Mouse (Mus musculus) adrenal gland, postnatal 10 days (tissue): Measurements from ENCODE around the gene Psmc1. TPM values are rescaled to one million over a fixed set of nuclear protein-coding genes. Genes with fewer than 3 reads are reported as not detected.

Experiments
- DNase-seq: peaks from one replicate; pipeline ENCODE4 v3.0.0; 2021; ENCODE audit warnings: mixed read lengths
- long read RNA-seq, 2 experiments: library from polyadenylated mRNA; stranded (forward); transcript quantifications; one replicate each; pipeline ENCODE4 v2.0.0; 2021
- total RNA-seq, 2 experiments: library from RNA; stranded (reverse); gene quantifications; 2 replicates each; pipeline ENCODE4 v1.2.3; 2021

Psmc1 gene
- 100 to 1,000 TPM; 167 to 169 TPM for total RNA-seq
- long read RNA-seq, experiment 1, transcript Psmc1-201 (11 exons, 1,591 nt), result major isoform, 144 of 195 reads
- long read RNA-seq, experiment 1, partial matches to known transcripts, result 36 of 195 reads
- long read RNA-seq, experiment 1, other reads (novel, unspliced or antisense), result 15 of 195 reads
- long read RNA-seq, experiment 2, transcript Psmc1-201 (11 exons, 1,591 nt), result major isoform, 129 of 172 reads
- long read RNA-seq, experiment 2, partial matches to known transcripts, result 29 of 172 reads
- long read RNA-seq, experiment 2, other reads (novel, unspliced or antisense), result 13 of 172 reads

- peak; percentile 85 for DNase-seq
Measured at GRCm38 (mm10) chr12:100109986-100110696, at the start of gene Psmc1. TSS of gene Psmc1 (plus strand) at chr12:100110154.

GRCm38 (mm10) chr12:100061071-100061470 lies 48.9 kb upstream of the Psmc1 start:
- DNase-seq, result no peak

- peak; percentile 24 for DNase-seq
Measured at GRCm38 (mm10) chr12:100061826-100062225, 48.1 kb upstream of the Psmc1 start.

GRCm38 (mm10) chr12:100062584-100062983 lies 47.4 kb upstream of the Psmc1 start:
- DNase-seq, result no peak

GRCm38 (mm10) chr12:100065109-100065508 lies 44.8 kb upstream of the Psmc1 start:
- no peak for DNase-seq

- DNase-seq, result no peak
Measured at GRCm38 (mm10) chr12:100067477-100067876, 42.5 kb upstream of the Psmc1 start.

- DNase-seq, result no peak
Measured at GRCm38 (mm10) chr12:100073201-100073672, 36.7 kb upstream of the Psmc1 start.

- no peak for DNase-seq
Measured at GRCm38 (mm10) chr12:100075715-100076114, 34.2 kb upstream of the Psmc1 start.

GRCm38 (mm10) chr12:100079636-100080286 lies 30.2 kb upstream of the Psmc1 start:
- DNase-seq, result peak; percentile 46

- DNase-seq, result peak; percentile 30
Measured at GRCm38 (mm10) chr12:100088026-100088425, 21.9 kb upstream of the Psmc1 start.

- no peak for DNase-seq
Measured at GRCm38 (mm10) chr12:100089265-100089664, 20.7 kb upstream of the Psmc1 start.

- DNase-seq, result no peak
Measured at GRCm38 (mm10) chr12:100090750-100091149, 19.2 kb upstream of the Psmc1 start.

- no peak for DNase-seq
Measured at GRCm38 (mm10) chr12:100093046-100093445, 16.9 kb upstream of the Psmc1 start.

GRCm38 (mm10) chr12:100099971-100100706 lies 9.8 kb upstream of the Psmc1 start:
- no peak for DNase-seq

- DNase-seq, result no peak
Measured at GRCm38 (mm10) chr12:100100707-100101030, 9.3 kb upstream of the Psmc1 start.

GRCm38 (mm10) chr12:100101651-100102050 lies 8.3 kb upstream of the Psmc1 start:
- DNase-seq, result no peak

GRCm38 (mm10) chr12:100104530-100104929 lies 5.4 kb upstream of the Psmc1 start:
- no peak for DNase-seq

- peak; percentile 85 for DNase-seq
Measured at GRCm38 (mm10) chr12:100106275-100106895, 3.6 kb upstream of the Psmc1 start.

- DNase-seq, result no peak
Measured at GRCm38 (mm10) chr12:100107436-100107835, 2.5 kb upstream of the Psmc1 start.

GRCm38 (mm10) chr12:100115982-100116381 lies 6.0 kb downstream of the Psmc1 start:
- no peak for DNase-seq

GRCm38 (mm10) chr12:100122921-100123381 lies 13.0 kb downstream of the Psmc1 start:
- DNase-seq, result peak; percentile 74

- no peak for DNase-seq
Measured at GRCm38 (mm10) chr12:100123476-100123875, 13.5 kb downstream of the Psmc1 start.
